Mouse (Mus musculus) hindbrain, embryonic 16.5 days (tissue): ENCODE data around the gene Gng10. TPM values are rescaled to one million over a fixed set of nuclear protein-coding genes. Genes with fewer than 3 reads are reported as not detected.

Source experiments
- ATAC-seq: fragments of 200-750 bp; cut with Nextera tagmentation; 2 replicates; pipeline ENCODE4 v1.8.0; 2017; ENCODE audit warnings: moderate TSS enrichment, moderate library complexity
- H3K27ac ChIP-seq: fragments of 300-500 bp; sonication (generic); 2 replicates; pipeline ENCODE4 v1.5.1; 2014; ENCODE audit warnings: low read depth, mild to moderate bottlenecking, control low read depth, low read length, moderate library complexity
- H3K27me3 ChIP-seq: fragments of 300-500 bp; sonication (generic); replicated peaks from 2 replicates; pipeline ENCODE4 v1.6.1; 2014; ENCODE audit warnings: low read length; ENCODE audit not compliant: control insufficient read depth, insufficient read depth
- H3K36me3 ChIP-seq: fragments of 300-500 bp; sonication (generic); 2 replicates; pipeline ENCODE4 v1.6.1; 2014; ENCODE audit warnings: mild to moderate bottlenecking, low read length, moderate library complexity, mixed read lengths; ENCODE audit not compliant: control insufficient read depth, insufficient read depth
- H3K4me1 ChIP-seq: fragments of 300-500 bp; sonication (generic); 2 replicates; pipeline ENCODE4 v1.6.1; 2014; ENCODE audit warnings: low read depth, low read length; ENCODE audit not compliant: control insufficient read depth, insufficient read depth
- H3K4me2 ChIP-seq: fragments of 300-500 bp; sonication (generic); 2 replicates; pipeline ENCODE4 v1.6.1; 2014; ENCODE audit warnings: mild to moderate bottlenecking, low read length, control low read depth, moderate library complexity
- H3K4me3 ChIP-seq: fragments of 300-500 bp; sonication (generic); 2 replicates; pipeline ENCODE4 v1.5.1; 2014; ENCODE audit warnings: mild to moderate bottlenecking, low read length, control low read depth, moderate library complexity
- H3K9ac ChIP-seq: fragments of 300-500 bp; sonication (generic); 2 replicates; pipeline ENCODE4 v1.6.1; 2014; ENCODE audit warnings: low read depth, mild to moderate bottlenecking, control low read depth, low read length, moderate library complexity
- H3K9me3 ChIP-seq: fragments of 300-500 bp; sonication (generic); 2 replicates; pipeline ENCODE4 v1.6.1; 2014; ENCODE audit warnings: mild to moderate bottlenecking, low read length, moderate library complexity; ENCODE audit not compliant: control insufficient read depth
- WGBS: fragments of 180-500 bp; shearing (Covaris S2); extraction: QIAGEN DNeasy Blood & Tissue Kit; methylation state at CpG from one replicate; pipeline ENCODE4 v1.1.7; 2014; 5-methylcytosine and 5-hydroxymethylcytosine counted together
- polyA plus RNA-seq: library from polyadenylated mRNA; unstranded; fragments of >200 nt; fragmentation: Nextera tagmentation; extraction: Ambion mirVana; gene quantifications from 2 replicates; pipeline ENCODE4 v1.2.1, GENCODE M21; 2015

Gng10 gene
- polyA plus RNA-seq, 1 experiment from 2014 or later, result 197 TPM

DNA sequence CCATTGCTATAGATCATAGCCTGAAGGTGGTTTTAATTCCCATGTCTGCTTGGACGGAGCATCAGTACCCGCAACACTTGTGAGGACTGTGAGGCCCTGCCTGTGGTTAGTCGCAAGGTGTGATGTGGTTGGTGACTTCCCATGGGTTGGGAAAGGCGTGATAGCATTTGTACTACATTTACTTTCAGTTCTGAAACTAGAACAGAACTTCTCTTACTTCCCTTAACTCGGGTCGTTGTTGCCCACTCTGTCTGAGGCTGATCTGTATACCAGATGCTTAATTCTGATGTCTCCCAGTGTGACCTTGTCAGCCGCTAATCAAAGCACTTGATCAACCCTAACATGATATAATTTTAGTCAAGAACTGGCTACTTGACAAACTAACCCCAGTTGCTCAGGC, 25.7 kb upstream of the Gng10 start:
- no peak for ATAC-seq
- H3K4me2 ChIP-seq, result no peak overlapping the region
- WGBS, result 92% methylated on average over 7 of the region's 7 CpGs
- no peak overlapping the region for H3K27ac ChIP-seq
- no peak overlapping the region for H3K4me3 ChIP-seq
- H3K9me3 ChIP-seq, result no peaks in the 10 kb centered on the region
- no peak overlapping the region for H3K9ac ChIP-seq
- H3K4me1 ChIP-seq, result peaks cover 9% of the 10 kb centered on the region
- H3K36me3 ChIP-seq, result no peaks in the 10 kb centered on the region
- H3K27me3 ChIP-seq, result no peaks in the 10 kb centered on the region

GRCm38 (mm10) chr4:59009696-59010095, 25.2 kb upstream of the Gng10 start:
- H3K27me3 ChIP-seq, result no peaks in the 10 kb centered on the region

DNA sequence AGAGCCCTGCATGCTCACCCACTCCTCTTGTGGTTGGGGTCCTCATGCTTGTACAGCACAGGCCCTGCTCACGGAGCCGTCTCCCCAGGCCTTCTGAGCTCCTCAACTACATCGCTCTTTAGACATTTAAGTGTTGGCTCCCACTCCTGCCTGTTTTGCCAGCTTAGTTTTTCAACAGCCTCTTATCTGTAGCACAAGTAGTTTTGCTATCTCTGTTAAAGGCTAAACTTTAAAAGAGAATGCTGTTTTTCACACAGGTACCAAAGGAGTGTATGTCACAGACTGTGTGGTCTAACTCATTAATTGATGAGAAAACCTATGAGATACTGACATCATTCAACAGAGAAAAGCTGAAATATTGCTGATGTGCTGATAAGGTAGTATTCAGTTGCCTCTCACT, 23.4 kb upstream of the Gng10 start:
- no peaks in the 10 kb centered on the region for H3K9me3 ChIP-seq
- H3K9ac ChIP-seq, result no peak overlapping the region
- H3K4me2 ChIP-seq, result no peak overlapping the region
- H3K27ac ChIP-seq, result no peak overlapping the region
- ATAC-seq, result no peak
- WGBS, result 81% methylated on average over 3 of the region's 3 CpGs
- H3K4me3 ChIP-seq, result no peak overlapping the region
- H3K36me3 ChIP-seq, result no peaks in the 10 kb centered on the region
- no peaks in the 10 kb centered on the region for H3K4me1 ChIP-seq
- no peaks in the 10 kb centered on the region for H3K27me3 ChIP-seq

More at GRCm38 (mm10) chr4:59009696-59010095, 25.2 kb upstream of the Gng10 start:
- no peak overlapping the region for H3K4me2 ChIP-seq
- no peak for ATAC-seq
- H3K4me1 ChIP-seq, result peaks cover 4% of the 10 kb centered on the region
- no peak overlapping the region for H3K27ac ChIP-seq
- no peak overlapping the region for H3K9ac ChIP-seq
- H3K36me3 ChIP-seq, result no peaks in the 10 kb centered on the region
- H3K4me3 ChIP-seq, result no peak overlapping the region
- no peaks in the 10 kb centered on the region for H3K9me3 ChIP-seq
- 75% methylated on average over 4 of the region's 4 CpGs for WGBS

DNA sequence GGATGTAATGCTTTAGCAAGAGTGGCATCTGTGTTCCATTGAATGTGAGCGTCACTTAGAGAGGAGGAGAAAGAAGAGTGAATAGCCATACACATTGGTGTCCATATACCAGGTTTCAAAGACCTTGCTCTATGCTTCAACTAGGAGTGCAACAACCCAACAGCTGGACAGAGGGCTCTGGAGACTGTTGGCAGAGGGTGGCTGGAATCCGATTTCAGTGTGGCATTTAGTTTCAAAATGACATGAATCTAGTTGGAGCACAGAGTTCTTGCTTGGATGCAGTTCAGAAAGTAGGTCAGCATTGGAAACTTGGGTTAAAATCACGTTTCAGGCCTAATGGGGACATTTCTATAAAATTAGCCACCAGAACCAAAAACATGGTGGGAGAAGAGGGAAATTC, 19.7 kb upstream of the Gng10 start:
- WGBS, result 96% methylated on average over 3 of the region's 3 CpGs
- ATAC-seq, result no peak
- Histone ChIP-seq H3K4me2 (no peak overlapping the region), H3K9me3 (no peaks in the 10 kb centered on the region), H3K4me1 (no peaks in the 10 kb centered on the region), H3K36me3 (peaks cover 10% of the 10 kb centered on the region), H3K27me3 (no peaks in the 10 kb centered on the region), H3K27ac (no peak overlapping the region), H3K9ac (no peak overlapping the region), H3K4me3 (no peak overlapping the region)

- H3K9ac ChIP-seq, result no peak overlapping the region
- peaks cover 12% of the 10 kb centered on the region for H3K36me3 ChIP-seq
- ATAC-seq, result no peak
- WGBS, result 98% methylated on average over 2 of the region's 2 CpGs
- H3K4me3 ChIP-seq, result no peak overlapping the region
- no peak overlapping the region for H3K27ac ChIP-seq
- H3K9me3 ChIP-seq, result no peaks in the 10 kb centered on the region
- H3K4me1 ChIP-seq, result no peaks in the 10 kb centered on the region
- no peaks in the 10 kb centered on the region for H3K27me3 ChIP-seq
- no peak overlapping the region for H3K4me2 ChIP-seq
Observed at GRCm38 (mm10) chr4:59016922-59017321, 18.0 kb upstream of the Gng10 start.

DNA sequence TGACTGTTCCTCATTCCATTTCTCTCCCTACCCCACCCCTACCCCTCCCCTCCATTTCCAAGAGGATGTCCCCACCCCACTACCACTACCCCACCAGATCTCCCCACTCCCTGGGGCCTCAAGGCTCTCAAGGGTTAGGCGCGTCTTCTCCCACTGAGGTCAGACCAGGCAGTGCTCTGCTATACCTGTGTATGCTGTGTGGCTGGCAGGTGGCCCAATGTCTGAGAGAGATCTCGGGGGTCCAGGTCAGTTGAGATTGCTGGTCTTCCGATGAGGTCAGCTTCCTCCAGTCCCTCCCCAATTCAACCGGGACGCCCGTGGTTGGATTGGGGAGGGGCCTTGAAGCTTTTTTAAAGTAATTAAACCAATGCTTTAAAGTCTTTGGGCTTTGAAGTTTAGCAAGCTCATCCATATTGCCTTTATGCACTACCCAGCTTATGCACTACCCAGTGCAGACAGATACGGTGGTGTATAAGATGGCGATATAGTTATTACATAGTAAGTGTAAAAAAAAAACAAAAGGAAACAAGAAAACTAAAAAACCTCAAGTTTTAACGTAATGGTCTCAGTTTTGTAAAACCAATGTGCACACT, 467 bp upstream of the Gng10 start:
- Histone ChIP-seq H3K9me3 (no peaks in the 10 kb centered on the region), H3K4me2 (peak overlapping the region; percentile 63), H3K4me3 (peak overlapping the region; percentile 86), H3K27me3 (no peaks in the 10 kb centered on the region), H3K36me3 (no peaks in the 10 kb centered on the region), H3K4me1 (peaks cover 5% of the 10 kb centered on the region), H3K9ac (peak overlapping the region; percentile 99), H3K27ac (no peak overlapping the region; the same call in 1 of the 2 replicates)
- 70% methylated on average over 10 of the region's 10 CpGs for WGBS
- ATAC-seq, result peak; percentile 31; the same call in 1 of the 2 replicates

- H3K9ac ChIP-seq, result peak overlapping the region; percentile 99
- peak overlapping the region; percentile 86 for H3K4me3 ChIP-seq
- peaks cover 5% of the 10 kb centered on the region for H3K4me1 ChIP-seq
- peak overlapping the region; percentile 97 for H3K27ac ChIP-seq
- peak overlapping the region; percentile 63 for H3K4me2 ChIP-seq
- H3K9me3 ChIP-seq, result no peaks in the 10 kb centered on the region
- peaks cover 5% of the 10 kb centered on the region for H3K36me3 ChIP-seq
- 50% methylated on average over 18 of the region's 18 CpGs for WGBS
- no peaks in the 10 kb centered on the region for H3K27me3 ChIP-seq
- ATAC-seq, result peak; percentile 57
Observed at GRCm38 (mm10) chr4:59035786-59036350, 980 bp downstream of the Gng10 start.

GRCm38 (mm10) chr4:59036490-59037127, 1.7 kb downstream of the Gng10 start:
- no peak for ATAC-seq
- Histone ChIP-seq H3K4me2 (peak overlapping the region; percentile 63), H3K9ac (no peak overlapping the region), H3K27ac (no peak overlapping the region), H3K9me3 (no peaks in the 10 kb centered on the region), H3K4me1 (peaks cover 5% of the 10 kb centered on the region), H3K27me3 (no peaks in the 10 kb centered on the region), H3K4me3 (peak overlapping the region; percentile 15), H3K36me3 (peaks cover 8% of the 10 kb centered on the region)
- 49% methylated on average over 13 of the region's 13 CpGs for WGBS

GRCm38 (mm10) chr4:59037525-59037924, 2.6 kb downstream of the Gng10 start:
- H3K36me3 ChIP-seq, result peaks cover 13% of the 10 kb centered on the region
- H3K27ac ChIP-seq, result no peak overlapping the region
- no peak overlapping the region for H3K9ac ChIP-seq
- no peak for ATAC-seq
- H3K27me3 ChIP-seq, result no peaks in the 10 kb centered on the region
- WGBS, result 78% methylated on average over 3 of the region's 3 CpGs
- no peaks in the 10 kb centered on the region for H3K9me3 ChIP-seq
- H3K4me2 ChIP-seq, result no peak overlapping the region
- no peak overlapping the region for H3K4me3 ChIP-seq
- peaks cover 5% of the 10 kb centered on the region for H3K4me1 ChIP-seq
